Mouse (Mus musculus) bone marrow macrophage, adult 2 months (primary cell): Measurements from ENCODE around the gene Hoxd1. TPM values are rescaled to one million over a fixed set of nuclear protein-coding genes. Genes with fewer than 3 reads are reported as not detected.
A peak's percentile ranks its signal among the peaks of the same experiment; 100 is the strongest.

ENCODE experiments used
- H3K27ac ChIP-seq: 2 replicates; pipeline ENCODE4 v1.5.1; 2012; ENCODE audit warnings: low read depth, low read length; ENCODE audit not compliant: insufficient read depth
- H3K4me1 ChIP-seq: 2 replicates; pipeline ENCODE4 v1.6.1; 2012; ENCODE audit warnings: low read length; ENCODE audit not compliant: control insufficient read depth, insufficient read depth
- H3K4me3 ChIP-seq: 2 replicates; pipeline ENCODE4 v1.5.1; 2012; ENCODE audit warnings: mild to moderate bottlenecking, low read length, moderate library complexity; ENCODE audit not compliant: insufficient read depth
- CTCF ChIP-seq: IDR thresholded peaks from 2 replicates; pipeline ENCODE4 v1.5.1; 2012; ENCODE audit warnings: low read depth, mild to moderate bottlenecking, low read length, moderate library complexity
- POLR2A ChIP-seq: IDR thresholded peaks from 2 replicates; pipeline ENCODE4 v1.6.1; 2012; ENCODE audit warnings: mild to moderate bottlenecking, low read depth, low read length, borderline replicate concordance
- polyA plus RNA-seq: library from polyadenylated mRNA; stranded (reverse); fragments of >200 nt; gene quantifications from 2 replicates; pipeline ENCODE4 v1.2.4, GENCODE M21; 2012; ENCODE audit not compliant: missing spikeins, insufficient read depth, insufficient read length

Gene Hoxd1
- polyA plus RNA-seq, 1 experiment = not detected

- Histone ChIP-seq H3K27ac (no peak overlapping the region), H3K4me1 (0 out of 2 replicates have a peak, but pooled peaks cover 2% of the 10 kb centered on the region), H3K4me3 (no peak overlapping the region)
- TF ChIP-seq POLR2A (no peak), CTCF (no peak)
These were observed 14.3 kb upstream of the Hoxd1 start for GRCm38 (mm10) chr2:74748436-74748995.

- TF ChIP-seq POLR2A (no peak), CTCF (no peak)
- peak overlapping the region; percentile 2; the same call in 1 of the 2 replicates for H3K4me3 ChIP-seq
- H3K27ac ChIP-seq = no peak overlapping the region
- 0 out of 2 replicates have a peak, but pooled peaks cover 2% of the 10 kb centered on the region for H3K4me1 ChIP-seq
These were observed 13.3 kb upstream of the Hoxd1 start for GRCm38 (mm10) chr2:74749337-74750121.

- no peak for TF ChIP-seq CTCF
- no peak for TF ChIP-seq POLR2A
- H3K4me3 ChIP-seq = no peak overlapping the region
- H3K27ac ChIP-seq = no peak overlapping the region
These were observed 12.0 kb upstream of the Hoxd1 start for GRCm38 (mm10) chr2:74750731-74751250.

DNA sequence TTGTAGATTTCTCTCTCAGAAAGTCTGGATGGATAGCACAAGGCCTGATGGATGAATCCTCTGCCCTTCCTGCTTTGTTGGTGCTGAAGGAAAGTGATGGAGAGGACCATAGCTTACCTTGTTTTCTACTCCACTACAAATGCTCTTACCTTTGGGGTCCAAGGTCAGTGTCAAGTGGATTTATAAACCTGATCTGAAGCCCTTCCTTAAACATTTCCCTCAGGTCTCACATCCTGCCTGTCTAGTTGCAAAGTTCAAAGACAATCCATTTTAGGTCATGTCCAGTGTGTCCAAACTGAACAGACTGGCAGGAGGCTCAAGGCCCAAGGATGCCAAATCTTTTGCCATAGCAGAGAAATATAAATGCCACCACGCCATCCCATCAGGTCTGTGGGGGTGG lies 10.9 kb upstream of the Hoxd1 start:
- TF ChIP-seq POLR2A = no peak
- Histone ChIP-seq H3K27ac (no peak overlapping the region), H3K4me1 (0 out of 2 replicates have a peak, but pooled peaks cover 2% of the 10 kb centered on the region), H3K4me3 (no peak overlapping the region)

More at GRCm38 (mm10) chr2:74750731-74751250, 12.0 kb upstream of the Hoxd1 start:
- 0 out of 2 replicates have a peak, but pooled peaks cover 2% of the 10 kb centered on the region for H3K4me1 ChIP-seq

DNA sequence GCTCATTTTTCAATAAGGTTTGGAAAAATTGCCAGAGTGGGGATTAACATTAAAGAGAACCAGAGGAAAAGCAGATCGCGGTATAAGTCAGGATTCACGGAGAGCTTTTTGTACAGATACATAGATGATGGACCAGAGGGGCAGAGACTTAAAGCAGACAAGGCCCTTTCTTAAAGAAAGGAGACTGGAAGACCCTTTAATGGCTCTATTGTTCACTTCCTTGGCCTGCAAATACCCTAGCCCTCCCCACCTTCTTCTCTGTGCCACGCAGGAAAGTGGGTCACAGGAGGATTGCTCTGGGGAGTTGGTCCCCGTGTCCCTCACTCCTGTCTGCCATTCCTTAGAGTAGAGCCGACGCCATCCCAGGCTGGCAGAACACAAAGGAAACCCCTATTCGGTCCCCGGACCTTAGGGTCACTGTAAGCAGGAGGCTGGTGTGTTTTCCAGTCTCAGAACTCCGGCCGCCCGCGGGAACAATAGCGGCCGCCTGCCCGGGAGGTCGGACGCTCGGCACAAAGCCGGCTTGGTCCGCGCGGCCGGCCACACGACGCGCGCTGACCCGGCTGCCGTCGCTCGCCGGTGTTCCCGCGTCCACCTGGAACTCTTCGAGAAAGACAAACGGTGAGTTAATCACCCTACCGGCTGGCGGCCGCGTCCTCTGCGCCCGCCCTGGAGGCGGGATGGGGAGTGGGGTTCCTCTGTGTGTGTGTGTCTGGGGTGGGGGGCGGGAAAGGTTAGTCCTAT lies 10.2 kb upstream of the Hoxd1 start:
- Histone ChIP-seq H3K27ac (no peak overlapping the region), H3K4me3 (no peak overlapping the region), H3K4me1 (0 out of 2 replicates have a peak, but pooled peaks cover 2% of the 10 kb centered on the region)
- TF ChIP-seq POLR2A (no peak), CTCF (no peak)

GRCm38 (mm10) chr2:74753175-74753523 lies 9.6 kb upstream of the Hoxd1 start:
- Histone ChIP-seq H3K27ac (no peak overlapping the region), H3K4me1 (0 out of 2 replicates have a peak, but pooled peaks cover 2% of the 10 kb centered on the region), H3K4me3 (no peak overlapping the region)
- no peak for TF ChIP-seq POLR2A
- TF ChIP-seq CTCF = no peak

DNA sequence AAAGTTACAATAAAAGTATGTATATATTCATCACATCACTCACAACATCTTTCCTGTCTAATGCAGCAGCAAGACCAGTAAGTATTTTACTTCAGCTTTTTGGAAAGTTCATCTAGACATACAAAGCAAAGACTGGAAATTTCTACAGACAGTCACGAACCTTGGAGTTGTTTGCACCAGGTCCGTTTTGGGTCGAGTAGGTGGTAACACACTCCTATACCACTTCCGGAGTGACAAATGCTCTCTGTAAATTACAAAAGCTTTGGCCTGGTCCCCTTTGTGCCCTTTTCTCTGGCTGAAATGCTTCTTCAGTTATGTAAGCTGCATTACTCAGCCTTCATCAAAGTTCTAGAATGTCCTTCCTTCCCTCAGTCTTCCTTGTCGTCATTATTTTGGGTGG lies 9.1 kb upstream of the Hoxd1 start:
- H3K4me3 ChIP-seq = no peak overlapping the region
- TF ChIP-seq POLR2A = no peak
- TF ChIP-seq CTCF = no peak
- no peak overlapping the region for H3K27ac ChIP-seq
- 0 out of 2 replicates have a peak, but pooled peaks cover 2% of the 10 kb centered on the region for H3K4me1 ChIP-seq

DNA sequence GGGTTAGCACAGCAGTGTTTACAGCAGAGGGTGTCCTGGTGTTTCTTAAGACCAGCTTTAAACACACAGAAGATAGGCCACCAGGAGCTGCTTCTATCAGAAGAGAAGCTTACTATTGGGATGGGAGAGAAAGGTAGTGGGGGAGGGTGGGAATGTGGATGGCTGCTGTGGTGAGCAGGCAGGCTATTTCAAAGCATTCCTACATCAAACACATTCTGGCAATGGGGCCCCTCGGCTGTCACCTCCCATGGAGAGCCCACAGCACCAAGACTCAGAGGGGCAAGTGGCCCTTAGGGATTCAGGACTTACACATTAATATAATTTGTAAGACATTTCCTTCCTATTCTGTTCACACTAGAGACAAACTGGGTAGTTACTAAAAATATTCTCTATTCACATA lies 2.6 kb upstream of the Hoxd1 start:
- Histone ChIP-seq H3K4me1 (no peaks in the 10 kb centered on the region), H3K4me3 (no peak overlapping the region), H3K27ac (no peak overlapping the region)
- no peak for TF ChIP-seq CTCF
- TF ChIP-seq POLR2A = no peak

DNA sequence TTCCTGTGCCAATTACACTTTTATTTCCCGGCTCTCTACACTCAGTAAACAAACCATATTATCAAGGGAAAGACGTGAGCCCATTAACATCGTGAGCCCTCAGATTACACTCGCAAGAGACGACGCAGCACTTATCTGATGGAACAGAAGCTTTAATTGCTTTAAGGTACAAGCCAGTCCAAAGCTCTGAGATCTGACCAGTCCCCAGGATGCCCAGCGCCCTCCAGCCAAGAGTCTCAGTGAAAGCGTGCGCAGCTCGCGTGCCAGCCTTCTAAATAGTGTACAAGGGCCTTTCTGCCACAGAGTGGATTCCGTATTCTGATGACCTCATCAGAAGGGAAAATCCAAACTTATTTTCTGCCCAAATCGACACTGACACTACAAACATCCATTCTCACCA lies 839 bp upstream of the Hoxd1 start:
- H3K27ac ChIP-seq = no peak overlapping the region

DNA sequence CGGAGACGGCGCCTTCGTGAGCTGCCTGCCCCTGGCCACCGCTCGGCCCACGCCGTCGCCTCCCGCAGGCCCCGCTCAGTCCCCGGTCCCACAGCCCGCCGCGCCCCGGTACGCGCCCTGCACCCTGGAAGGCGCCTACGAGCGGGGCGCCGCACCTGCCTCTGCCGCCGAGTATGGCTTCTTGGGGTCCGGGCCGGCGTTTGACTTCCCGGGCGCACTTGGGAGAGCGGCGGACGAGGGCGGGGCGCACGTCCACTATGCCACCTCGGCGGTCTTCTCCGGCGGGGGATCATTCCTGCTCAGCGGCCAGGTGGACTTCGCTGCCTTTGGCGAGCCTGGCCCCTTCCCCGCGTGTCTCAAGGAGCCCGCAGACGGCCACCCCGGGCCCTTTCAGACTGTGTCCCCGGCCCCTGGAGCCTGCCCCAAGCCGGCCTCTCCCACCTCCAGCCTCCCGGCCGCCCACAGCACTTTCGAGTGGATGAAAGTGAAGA lies 510 bp downstream of the Hoxd1 start:
- Histone ChIP-seq H3K27ac (no peak overlapping the region), H3K4me3 (no peak overlapping the region), H3K4me1 (no peaks in the 10 kb centered on the region)
- TF ChIP-seq CTCF (no peak), POLR2A (no peak)

More for the DNA sequence above, 839 bp upstream of the Hoxd1 start:
- H3K4me1 ChIP-seq = no peaks in the 10 kb centered on the region
- TF ChIP-seq POLR2A = no peak
- no peak overlapping the region for H3K4me3 ChIP-seq
